9 mouse cellular contexts compared by ENCODE assay signal in genomic region chr17:33812990-33813389, GRCm38 (mm10). TPM values are rescaled to one million over a fixed set of nuclear protein-coding genes. Genes with fewer than 3 reads are reported as not detected.
DNase-seq lines count a peak whose midpoint lies in the region; ATAC-seq and TF ChIP-seq lines count a peak whose summit lies in the region.
"Had no signal": no experiment of that assay in that cellular context is flagged by ENCODE, and none has a peak within 500 bp of the region (broad histone marks: within the 10 kb centered on the region; RNA-seq: fewer than 3 reads in every experiment).

No protein-coding gene starts in this region.

- WGBS in spleen, adult 2 months: 63% methylated on average over 4 of the region's 4 CpGs
- WGBS in heart, postnatal 0 days: 55% methylated on average over 4 of the region's 4 CpGs

- H3K27ac ChIP-seq in spleen, adult 2 months (ENCODE audit: insufficient read depth, low read length): peak overlapping the region; percentile 26; the same call in 1 of the 2 replicates
- H3K27ac ChIP-seq in heart, postnatal 0 days (ENCODE audit: low read depth): peak overlapping the region; percentile 80
- H3K27ac ChIP-seq: liver, embryonic 15.5 days had no signal

- peaks cover 6% of the 10 kb centered on the region for H3K4me1 ChIP-seq in spleen, adult 2 months (ENCODE audit: control insufficient read depth, insufficient read depth, insufficient read length)
- peaks cover 7% of the 10 kb centered on the region; the same call in 1 of the 2 replicates for H3K4me1 ChIP-seq in heart, postnatal 0 days (ENCODE audit: control insufficient read depth, insufficient read depth)

- no peak for TF ChIP-seq CTCF in spleen, adult 2 months (IDR thresholded peaks at IDR 0.05; ENCODE audit: extremely low read depth, insufficient read depth, insufficient read length, insufficient replicate concordance)
- TF ChIP-seq CTCF in heart, postnatal 0 days (IDR thresholded peaks at IDR 0.05; ENCODE audit: low read depth): no peak

- no peak overlapping the region for H3K9ac ChIP-seq in heart, postnatal 0 days (replicated peaks; ENCODE audit: low read depth, low read length)
- H3K9ac ChIP-seq: liver, embryonic 15.5 days had no signal

- no peak overlapping the region for H3K4me3 ChIP-seq in spleen, adult 2 months (ENCODE audit: extremely low read depth, insufficient read depth, insufficient read length)
- H3K4me3 ChIP-seq in heart, postnatal 0 days (ENCODE audit: low read depth, low read length): 0 out of 2 replicates have a peak overlapping the region, but pooled peaks have one; percentile 12
- H3K4me3 ChIP-seq: liver, embryonic 15.5 days had no signal

- peak overlapping the region; percentile 74 for H3K4me2 ChIP-seq in heart, postnatal 0 days (ENCODE audit: low read depth, low read length)
- H3K4me2 ChIP-seq: liver, embryonic 15.5 days had no signal

- peak; percentile 12; the same call in 1 of the 2 replicates for ATAC-seq in heart, postnatal 0 days (ENCODE audit: insufficient read depth, low read depth)
- ATAC-seq: inflammation-experienced regulatory T-cells, adult 6 months had no signal

- peaks cover 7% of the 10 kb centered on the region for H3K27me3 ChIP-seq in spleen, adult 2 months (ENCODE audit: control insufficient read depth, insufficient read depth, low read length)
- H3K27me3 ChIP-seq in heart, postnatal 0 days (ENCODE audit: control insufficient read depth, insufficient read depth, low read length): peaks cover 13% of the 10 kb centered on the region; the same call in 1 of the 2 replicates

- peak; percentile 91 for TF ChIP-seq EP300 in heart, postnatal 0 days (IDR thresholded peaks at IDR 0.05; ENCODE audit: low read depth)

- H3K36me3 ChIP-seq in spleen, adult 2 months (ENCODE audit: control insufficient read depth, insufficient read depth, low read length): no peaks in the 10 kb centered on the region
- H3K36me3 ChIP-seq in heart, postnatal 0 days (replicated peaks; ENCODE audit: control insufficient read depth, insufficient read depth, low read length): no peaks in the 10 kb centered on the region
- H3K36me3 ChIP-seq: liver, embryonic 15.5 days had no signal

- TF ChIP-seq POLR2A in spleen, adult 2 months (IDR thresholded peaks at IDR 0.05; ENCODE audit: low read depth, low read length): no peak

- H3K9me3 ChIP-seq in heart, postnatal 0 days (replicated peaks; ENCODE audit: control insufficient read depth, low read length): no peaks in the 10 kb centered on the region
- H3K9me3 ChIP-seq: liver, embryonic 15.5 days had no signal

- DNase-seq in spleen, adult 2 months (ENCODE audit: low read depth in 1 of 2, low spot score in 2 of 2): no peak
- DNase-seq in spleen, adult 12 weeks (ENCODE audit: low spot score): no peak
- peak; percentile 60 for DNase-seq in heart, postnatal 0 days (ENCODE audit: low spot score)
- DNase-seq in lung, adult 18-20 months: peak; percentile 80 to 87
- DNase-seq in right cerebral cortex, postnatal 10 days (ENCODE audit: low spot score in 2 of 2): no peak
- no peak for DNase-seq in thymus, adult 18-20 months
- no peak for DNase-seq in MN1 (ENCODE audit: low spot score)

RNA-seq across cellular contexts. Expression of gene Kank3, which starts 2.7 kb away (rescaled TPM):
- polyA plus RNA-seq in spleen, adult 2 months (2012; rRNA removed): 56.8 and 74.6 TPM in 2 replicates
- 33.3 and 68.7 TPM in 2 replicates for total RNA-seq in heart, postnatal 0 days (2014; rRNA removed; ENCODE audit: low replicate concordance)
- polyA plus RNA-seq in heart, postnatal 0 days (2015; fragmentation: Nextera tagmentation; extraction: Ambion mirVana): 46.1 and 50.8 TPM in 2 replicates

RNA-seq across cellular contexts. Expression of gene Rps28, which starts 11.4 kb away (rescaled TPM):
- 746 and 860 TPM in 2 replicates for polyA plus RNA-seq in spleen, adult 2 months (2012; rRNA removed)
- total RNA-seq in heart, postnatal 0 days (2014; rRNA removed; ENCODE audit: low replicate concordance): 127 and 305 TPM in 2 replicates
- polyA plus RNA-seq in heart, postnatal 0 days (2015; fragmentation: Nextera tagmentation; extraction: Ambion mirVana): 622 and 631 TPM in 2 replicates

RNA-seq across cellular contexts. Expression of gene Ndufa7, which starts 11.4 kb away (rescaled TPM):
- polyA plus RNA-seq in spleen, adult 2 months (2012; rRNA removed): 158 and 201 TPM in 2 replicates
- total RNA-seq in heart, postnatal 0 days (2014; rRNA removed; ENCODE audit: low replicate concordance): 467 and 766 TPM in 2 replicates
- polyA plus RNA-seq in heart, postnatal 0 days (2015; fragmentation: Nextera tagmentation; extraction: Ambion mirVana): 899 and 938 TPM in 2 replicates

RNA-seq across cellular contexts. Expression of gene Cd320, which starts 29.9 kb away (rescaled TPM):
- polyA plus RNA-seq in spleen, adult 2 months (2012; rRNA removed): 11.6 and 19.2 TPM in 2 replicates
- total RNA-seq in heart, postnatal 0 days (2014; rRNA removed; ENCODE audit: low replicate concordance): 17.3 and 24.0 TPM in 2 replicates
- 37.3 and 41.6 TPM in 2 replicates for polyA plus RNA-seq in heart, postnatal 0 days (2015; fragmentation: Nextera tagmentation; extraction: Ambion mirVana)

RNA-seq across cellular contexts. Expression of gene Angptl4, which starts 31.4 kb away (rescaled TPM):
- 15.6 and 21.5 TPM in 2 replicates for polyA plus RNA-seq in spleen, adult 2 months (2012; rRNA removed)
- 35.2 and 79.3 TPM in 2 replicates for total RNA-seq in heart, postnatal 0 days (2014; rRNA removed; ENCODE audit: low replicate concordance)
- polyA plus RNA-seq in heart, postnatal 0 days (2015; fragmentation: Nextera tagmentation; extraction: Ambion mirVana): 59.2 and 124 TPM in 2 replicates

Comparison
In these comparisons a context has a peak if more than half of its experiments do, and no peak if none do; other contexts are left out.
1. DNase-seq: peak in heart, postnatal 0 days (single experiment) and lung, adult 18-20 months (2 of 2); none in spleen, adult 2 months (0 of 2), spleen, adult 12 weeks (single experiment), right cerebral cortex, postnatal 10 days (0 of 2), thymus, adult 18-20 months (0 of 2) and MN1 (single experiment).